Mouse (Mus musculus) hindbrain, embryonic 11.5 days (tissue): Measurements from ENCODE around the gene Fam83f. TPM values are rescaled to one million over a fixed set of nuclear protein-coding genes. Genes with fewer than 3 reads are reported as not detected.

Experiments used
- ATAC-seq: fragments of 200-750 bp; cut with Nextera tagmentation; 2 replicates; pipeline ENCODE4 v1.8.0; 2017; ENCODE audit warnings: mild to moderate bottlenecking, moderate TSS enrichment, moderate library complexity; ENCODE audit not compliant: low FRiP score
- DNase-seq: peaks from one replicate; pipeline ENCODE4 v3.0.0-alpha.2; 2015; ENCODE audit warnings: low spot score
- H3K27ac ChIP-seq: fragments of 300-500 bp; sonication (generic); 2 replicates; pipeline ENCODE4 v1.5.1; 2014; ENCODE audit warnings: mild to moderate bottlenecking, low read depth, low read length
- H3K27me3 ChIP-seq: fragments of 300-500 bp; sonication (generic); 2 replicates; pipeline ENCODE4 v1.6.1; 2014; ENCODE audit warnings: mild to moderate bottlenecking, low read length, moderate library complexity, mixed read lengths; ENCODE audit not compliant: control insufficient read depth, insufficient read depth
- H3K36me3 ChIP-seq: fragments of 300-500 bp; sonication (generic); 2 replicates; pipeline ENCODE4 v1.6.1; 2014; ENCODE audit warnings: mild to moderate bottlenecking, low read length, moderate library complexity, mixed read lengths; ENCODE audit not compliant: control insufficient read depth, insufficient read depth
- H3K4me1 ChIP-seq: fragments of 300-500 bp; sonication (generic); replicated peaks from 2 replicates; pipeline ENCODE4 v1.6.1; 2014; ENCODE audit warnings: low read length, mixed read lengths; ENCODE audit not compliant: control insufficient read depth, insufficient read depth
- H3K4me2 ChIP-seq: fragments of 300-500 bp; sonication (generic); replicated peaks from 2 replicates; pipeline ENCODE4 v1.6.1; 2014; ENCODE audit warnings: mild to moderate bottlenecking, low read depth, low read length
- H3K4me3 ChIP-seq: fragments of 300-500 bp; sonication (generic); 2 replicates; pipeline ENCODE4 v1.5.1; 2014; ENCODE audit warnings: low read depth, low read length
- H3K9ac ChIP-seq: fragments of 300-500 bp; sonication (generic); 2 replicates; pipeline ENCODE4 v1.6.1; 2014; ENCODE audit warnings: low read depth, low read length
- H3K9me3 ChIP-seq: fragments of 300-500 bp; sonication (generic); 2 replicates; pipeline ENCODE4 v1.6.1; 2016; ENCODE audit warnings: low read length; ENCODE audit not compliant: control insufficient read depth
- WGBS: fragments of 180-500 bp; shearing (Covaris S2); extraction: QIAGEN DNeasy Blood & Tissue Kit; methylation state at CpG from one replicate; pipeline ENCODE4 v1.1.7; 2014; 5-methylcytosine and 5-hydroxymethylcytosine counted together
- polyA plus RNA-seq: library from polyadenylated mRNA; unstranded; fragments of >200 nt; fragmentation: Nextera tagmentation; extraction: Ambion mirVana; gene quantifications from 2 replicates; pipeline ENCODE4 v1.2.1, GENCODE M21; 2014

Gene Fam83f
- polyA plus RNA-seq, 1 experiment from 2014 or later, result 0.11 TPM

GRCm38 (mm10) chr15:80738244-80738643 is 66.6 kb downstream of the Fam83f start:
- no peak for DNase-seq
- no peak overlapping the region for H3K4me3 ChIP-seq
- 96% methylated on average over 2 of the region's 2 CpGs for WGBS
- H3K27me3 ChIP-seq, result no peaks in the 10 kb centered on the region
- H3K27ac ChIP-seq, result no peak overlapping the region
- no peaks in the 10 kb centered on the region for H3K36me3 ChIP-seq
- H3K9ac ChIP-seq, result no peak overlapping the region
- H3K9me3 ChIP-seq, result no peaks in the 10 kb centered on the region
- H3K4me1 ChIP-seq, result no peaks in the 10 kb centered on the region
- ATAC-seq, result no peak
- no peak overlapping the region for H3K4me2 ChIP-seq

DNA sequence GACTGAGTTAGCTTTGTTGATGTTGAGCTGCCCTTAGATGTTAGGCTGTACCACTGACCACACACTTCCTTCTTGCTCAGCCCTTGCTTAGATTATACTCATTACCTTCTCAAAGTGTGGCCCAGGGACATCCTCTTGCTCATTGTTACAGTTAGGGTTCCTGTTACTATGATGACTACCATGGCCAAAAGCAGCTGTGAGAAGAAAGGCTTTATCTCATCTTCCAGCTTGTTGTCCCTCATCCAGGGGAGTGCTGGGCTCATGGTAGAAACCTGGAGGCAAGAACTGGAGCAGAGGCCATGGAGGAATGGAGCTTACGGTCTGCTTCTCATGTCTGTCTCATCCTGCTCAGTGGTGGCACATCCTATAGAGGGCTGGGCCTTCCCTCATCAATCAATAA is 68.3 kb downstream of the Fam83f start:
- Histone ChIP-seq H3K4me1 (no peaks in the 10 kb centered on the region), H3K27me3 (no peaks in the 10 kb centered on the region), H3K9ac (no peak overlapping the region), H3K9me3 (no peaks in the 10 kb centered on the region), H3K4me3 (no peak overlapping the region), H3K27ac (no peak overlapping the region), H3K4me2 (no peak overlapping the region), H3K36me3 (no peaks in the 10 kb centered on the region)
- ATAC-seq, result no peak
- DNase-seq, result no peak
- 92% methylated on average over 1 of the region's 1 CpGs for WGBS

GRCm38 (mm10) chr15:80741836-80742235 is 70.2 kb downstream of the Fam83f start:
- H3K4me3 ChIP-seq, result no peak overlapping the region
- WGBS, result 89% methylated on average over 1 of the region's 1 CpGs
- H3K9me3 ChIP-seq, result no peaks in the 10 kb centered on the region
- no peaks in the 10 kb centered on the region for H3K27me3 ChIP-seq
- H3K36me3 ChIP-seq, result no peaks in the 10 kb centered on the region
- no peak overlapping the region for H3K27ac ChIP-seq
- ATAC-seq, result no peak
- no peaks in the 10 kb centered on the region for H3K4me1 ChIP-seq
- no peak for DNase-seq
- no peak overlapping the region for H3K9ac ChIP-seq
- no peak overlapping the region for H3K4me2 ChIP-seq

- no peaks in the 10 kb centered on the region for H3K4me1 ChIP-seq
- WGBS, result 92% methylated on average over 3 of the region's 3 CpGs
- H3K9ac ChIP-seq, result no peak overlapping the region
- no peaks in the 10 kb centered on the region for H3K36me3 ChIP-seq
- H3K27ac ChIP-seq, result no peak overlapping the region
- ATAC-seq (no peak), DNase-seq (no peak)
- no peaks in the 10 kb centered on the region for H3K9me3 ChIP-seq
- no peaks in the 10 kb centered on the region for H3K27me3 ChIP-seq
- no peak overlapping the region for H3K4me2 ChIP-seq
- no peak overlapping the region for H3K4me3 ChIP-seq
These were observed 71.4 kb downstream of the Fam83f start for GRCm38 (mm10) chr15:80742991-80743474.

DNA sequence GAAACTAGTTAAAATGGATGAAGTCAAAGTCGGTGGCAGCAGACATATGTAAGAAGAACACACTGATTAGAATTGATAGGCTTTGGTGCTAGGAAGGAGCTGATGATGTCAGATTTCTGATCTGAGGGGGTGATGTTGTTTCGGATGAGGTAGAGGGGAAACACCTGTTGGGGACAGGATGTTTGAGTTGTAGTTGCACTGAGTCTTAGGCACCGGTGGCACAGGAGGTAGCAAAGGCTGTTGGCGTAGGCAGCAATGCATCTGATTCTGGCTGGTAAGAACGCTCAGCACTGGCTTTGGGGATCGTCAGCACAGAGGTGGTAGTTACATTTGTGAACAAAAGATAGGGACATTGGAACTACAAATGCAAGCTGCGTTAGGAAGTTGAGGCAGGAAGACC is 72.0 kb downstream of the Fam83f start:
- Histone ChIP-seq H3K9me3 (no peaks in the 10 kb centered on the region), H3K27ac (no peak overlapping the region), H3K4me3 (no peak overlapping the region), H3K4me1 (no peaks in the 10 kb centered on the region), H3K36me3 (no peaks in the 10 kb centered on the region), H3K4me2 (no peak overlapping the region), H3K9ac (no peak overlapping the region), H3K27me3 (no peaks in the 10 kb centered on the region)
- ATAC-seq (no peak), DNase-seq (no peak)
- 86% methylated on average over 7 of the region's 7 CpGs for WGBS

GRCm38 (mm10) chr15:80744667-80745422 is 73.2 kb downstream of the Fam83f start:
- Histone ChIP-seq H3K9ac (no peak overlapping the region), H3K27me3 (no peaks in the 10 kb centered on the region), H3K4me3 (no peak overlapping the region), H3K36me3 (no peaks in the 10 kb centered on the region), H3K4me1 (no peaks in the 10 kb centered on the region), H3K9me3 (no peaks in the 10 kb centered on the region), H3K4me2 (no peak overlapping the region), H3K27ac (no peak overlapping the region)
- WGBS, result 90% methylated on average over 3 of the region's 3 CpGs
- DNase-seq (no peak), ATAC-seq (no peak)

- 67% methylated on average over 5 of the region's 5 CpGs for WGBS
- H3K27ac ChIP-seq, result no peak overlapping the region
- no peaks in the 10 kb centered on the region for H3K27me3 ChIP-seq
- ATAC-seq (no peak), DNase-seq (no peak)
- H3K4me1 ChIP-seq, result no peaks in the 10 kb centered on the region
- H3K36me3 ChIP-seq, result no peaks in the 10 kb centered on the region
- H3K9ac ChIP-seq, result no peak overlapping the region
- no peak overlapping the region for H3K4me2 ChIP-seq
- H3K4me3 ChIP-seq, result no peak overlapping the region
- H3K9me3 ChIP-seq, result no peaks in the 10 kb centered on the region
These were observed 77.3 kb downstream of the Fam83f start for GRCm38 (mm10) chr15:80748979-80749378.

Other genes starting within 250 kb of the Fam83f start
- not detected in 2 replicates for gene Enthd1, start 106.7 kb upstream of the Fam83f start, polyA plus RNA-seq
- 3.0 and 3.9 TPM in 2 replicates for gene Grap2, start 99.3 kb upstream of the Fam83f start, polyA plus RNA-seq
- gene Tnrc6b, start 39.5 kb downstream of the Fam83f start, polyA plus RNA-seq, result 20.1 and 24.9 TPM in 2 replicates